Mouse (Mus musculus) myocyte (in vitro differentiated cells): ENCODE results near the gene Pkp4. TPM values are rescaled to one million over a fixed set of nuclear protein-coding genes. Genes with fewer than 3 reads are reported as not detected.
A peak's percentile ranks its signal among the peaks of the same experiment; 100 is the strongest.
"Not testable (repeated sequence)": the region's sequence is repeated elsewhere in the genome, so short reads cannot be mapped to it uniquely, and the experiment has no call there.

Experiments
- H3K27me3 ChIP-seq: one replicate; pipeline ENCODE4 v1.6.1; 2011; ENCODE audit not compliant: control insufficient read depth, insufficient read depth, insufficient read length
- H3K36me3 ChIP-seq: one replicate; pipeline ENCODE4 v1.6.1; 2011; ENCODE audit not compliant: control insufficient read depth, insufficient read depth
- H3K4me2 ChIP-seq: one replicate; pipeline ENCODE4 v1.6.1; 2011; ENCODE audit warnings: low read depth, control low read depth
- H3K4me3 ChIP-seq: one replicate; pipeline ENCODE4 v1.5.1; 2011; ENCODE audit warnings: mild to moderate bottlenecking, control low read depth, moderate library complexity
- H3K79me2 ChIP-seq: one replicate; pipeline ENCODE4 v1.6.1; 2011; ENCODE audit not compliant: control insufficient read depth, insufficient read depth
- H3ac ChIP-seq: one replicate; pipeline ENCODE4 v1.6.1; 2011; ENCODE audit not compliant: control insufficient read depth, insufficient read length
- CEBPB ChIP-seq: IDR thresholded peaks from 2 replicates; pipeline ENCODE4 v1.6.1; 2011; ENCODE audit warnings: mild to moderate bottlenecking, moderate library complexity; ENCODE audit not compliant: poor library complexity, insufficient read depth, severe bottlenecking
- E2F4 ChIP-seq: IDR thresholded peaks from one replicate; pipeline ENCODE4 v1.6.1; 2011; ENCODE audit warnings: mild to moderate bottlenecking, control low read depth, moderate library complexity; ENCODE audit not compliant: insufficient read depth
- MAX ChIP-seq: IDR thresholded peaks from one replicate; pipeline ENCODE4 v1.6.1; 2011; ENCODE audit warnings: low read depth, mild to moderate bottlenecking, control low read depth
- MYOD1 ChIP-seq, 3 experiments: IDR thresholded peaks; one replicate each; pipeline ENCODE4 v1.6.1; 2011; ENCODE audit warnings: control low read depth in 2 of 3, low read depth in 2 of 3, mild to moderate bottlenecking in 2 of 3, moderate library complexity in 1 of 3; ENCODE audit not compliant: insufficient read length in 2 of 3, control insufficient read depth in 1 of 3
- MYOG ChIP-seq, 3 experiments: IDR thresholded peaks; one replicate each; pipeline ENCODE4 v1.6.1; 2011; ENCODE audit warnings: control low read depth in 2 of 3, low read depth in 2 of 3, mild to moderate bottlenecking in 2 of 3; ENCODE audit not compliant: insufficient read length in 2 of 3, control insufficient read depth in 1 of 3, insufficient read depth in 1 of 3
- POLR2A ChIP-seq: IDR thresholded peaks from one replicate; pipeline ENCODE4 v1.6.1; 2011; ENCODE audit warnings: low read depth, mild to moderate bottlenecking, control low read depth, moderate library complexity; ENCODE audit not compliant: insufficient read length
- POLR2AphosphoS2 ChIP-seq: IDR thresholded peaks from one replicate; pipeline ENCODE4 v1.6.1; 2011; ENCODE audit warnings: low read depth, control low read depth; ENCODE audit not compliant: insufficient read length
- REST ChIP-seq: IDR thresholded peaks from one replicate; pipeline ENCODE4 v1.6.1; 2011; ENCODE audit warnings: mild to moderate bottlenecking, control low read depth, moderate library complexity; ENCODE audit not compliant: insufficient read depth, insufficient read length
- SRF ChIP-seq: IDR thresholded peaks from one replicate; pipeline ENCODE4 v1.6.1; 2011; ENCODE audit warnings: low read depth; ENCODE audit not compliant: control insufficient read depth, insufficient read length
- TCF12 ChIP-seq: IDR thresholded peaks from one replicate; pipeline ENCODE4 v1.6.1; 2011; ENCODE audit warnings: mild to moderate bottlenecking, control low read depth; ENCODE audit not compliant: poor library complexity, insufficient read depth, severe bottlenecking
- TCF3 ChIP-seq: IDR thresholded peaks from one replicate; pipeline ENCODE4 v1.6.1; 2011; ENCODE audit warnings: low read depth, control low read depth; ENCODE audit not compliant: insufficient read length
- USF1 ChIP-seq: IDR thresholded peaks from one replicate; pipeline ENCODE4 v1.6.1; 2011; ENCODE audit warnings: low read depth, mild to moderate bottlenecking, control low read depth, moderate library complexity
- polyA plus RNA-seq: library from polyadenylated mRNA; unstranded; fragments of >200 nt; fragmentation: generic; extraction: Trizol; gene quantifications from one replicate; pipeline ENCODE4 v1.2.1, GENCODE M21; 2012; ENCODE audit warnings: missing spikeins

Gene Pkp4
- polyA plus RNA-seq, 1 experiment, result 25.3 TPM

GRCm38 (mm10) chr2:59367191-59367590 is 206.5 kb downstream of the Pkp4 start:
- Histone ChIP-seq H3ac (no peak overlapping the region), H3K36me3 (no peaks in the 10 kb centered on the region), H3K4me2 (no peak overlapping the region), H3K27me3 (no peaks in the 10 kb centered on the region), H3K4me3 (no peak overlapping the region), H3K79me2 (no peaks in the 10 kb centered on the region)
- no peak for TF ChIP-seq REST
- TF ChIP-seq CEBPB, result no peak

DNA sequence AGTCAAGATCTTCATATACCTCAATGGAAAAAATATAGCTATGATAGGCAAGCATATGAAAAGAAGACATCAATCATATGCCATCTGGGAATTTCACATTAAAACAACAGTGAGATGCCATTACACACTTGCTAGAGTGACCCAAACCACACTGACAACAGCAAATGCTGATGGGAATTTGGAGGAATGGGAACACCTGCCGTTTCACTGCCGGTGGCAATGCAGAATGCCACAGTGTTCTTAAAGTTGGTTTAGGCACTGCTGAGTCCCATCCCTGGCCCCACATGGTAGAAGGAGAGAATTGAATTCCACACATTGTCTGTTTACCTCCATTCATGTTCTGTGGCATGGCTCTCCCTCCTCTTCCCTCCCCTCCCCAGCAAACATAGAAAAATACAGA is 212.5 kb downstream of the Pkp4 start:
- no peak for TF ChIP-seq MAX
- peak in 2 of 3 experiments; percentile 80 to 86 for TF ChIP-seq MYOD1 (IDR thresholded peaks at IDR 0.05; ENCODE audit: control insufficient read depth in 1 of 3, insufficient read length in 2 of 3, low read depth in 2 of 3)
- peak; percentile 71 for TF ChIP-seq TCF3
- peak in 2 of 3 experiments; percentile 23 to 93 for TF ChIP-seq MYOG (IDR thresholded peaks at IDR 0.05; ENCODE audit: control insufficient read depth in 1 of 3, insufficient read depth in 1 of 3, insufficient read length in 2 of 3, low read depth in 2 of 3)
- TF ChIP-seq SRF, result no peak
- peak; percentile 16 for TF ChIP-seq TCF12
- Histone ChIP-seq H3K36me3 (no peaks in the 10 kb centered on the region), H3K27me3 (no peaks in the 10 kb centered on the region), H3K4me2 (no peak overlapping the region), H3K4me3 (no peak overlapping the region), H3K79me2 (no peaks in the 10 kb centered on the region), H3ac (no peak overlapping the region)

DNA sequence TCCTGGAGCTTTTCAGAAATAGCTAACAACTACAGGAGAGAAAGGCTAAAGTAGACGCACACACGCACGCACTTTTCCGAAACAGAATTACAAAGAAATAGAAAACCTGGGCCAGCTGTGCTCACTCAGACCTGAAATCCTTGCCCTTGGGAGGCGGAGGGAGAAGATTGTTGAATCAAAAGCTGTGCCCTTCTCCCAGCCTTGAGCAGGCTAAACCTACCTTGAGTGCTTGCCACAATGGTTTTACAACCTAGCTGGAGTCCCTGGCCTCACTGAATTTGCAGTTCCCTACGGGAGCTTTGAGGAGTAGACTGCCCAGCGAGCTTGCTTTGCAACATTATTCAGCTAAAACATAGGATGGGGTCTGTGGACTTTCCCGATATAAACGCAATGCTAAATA is 217.4 kb downstream of the Pkp4 start:
- Histone ChIP-seq H3K4me3 (no peak overlapping the region), H3K36me3 (no peaks in the 10 kb centered on the region), H3K27me3 (no peaks in the 10 kb centered on the region), H3K4me2 (no peak overlapping the region), H3K79me2 (no peaks in the 10 kb centered on the region), H3ac (no peak overlapping the region)
- TF ChIP-seq REST, result no peak
- TF ChIP-seq POLR2A, result no peak
- no peak for TF ChIP-seq E2F4
- no peak for TF ChIP-seq TCF3
- TF ChIP-seq TCF12, result no peak
- TF ChIP-seq CEBPB, result no peak
- no peak for TF ChIP-seq MYOD1 (IDR thresholded peaks at IDR 0.05; ENCODE audit: control insufficient read depth in 1 of 3, insufficient read length in 2 of 3, low read depth in 2 of 3)

DNA sequence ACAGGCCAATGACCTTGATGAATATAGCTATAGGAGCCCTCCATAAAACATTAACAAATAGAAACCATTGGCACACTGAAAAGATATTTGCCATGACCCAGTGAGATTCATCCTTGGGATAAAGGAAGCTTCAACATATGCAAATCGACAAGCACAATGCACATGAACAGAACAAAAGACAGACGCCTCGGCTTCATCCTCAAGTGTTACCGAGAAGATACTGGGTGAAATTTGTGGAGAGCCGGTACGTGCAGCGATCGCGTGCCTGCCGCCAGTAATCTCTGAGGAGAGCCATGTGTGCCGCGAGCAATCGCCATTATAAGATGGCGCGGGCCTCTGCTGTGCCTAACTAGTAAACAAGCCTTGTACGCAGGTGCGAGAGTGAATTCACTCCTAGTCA is 218.2 kb downstream of the Pkp4 start:
- not testable (repeated sequence) for H3K4me2 ChIP-seq, H3K36me3 ChIP-seq, H3K27me3 ChIP-seq, H3K4me3 ChIP-seq, H3ac ChIP-seq, H3K79me2 ChIP-seq

DNA sequence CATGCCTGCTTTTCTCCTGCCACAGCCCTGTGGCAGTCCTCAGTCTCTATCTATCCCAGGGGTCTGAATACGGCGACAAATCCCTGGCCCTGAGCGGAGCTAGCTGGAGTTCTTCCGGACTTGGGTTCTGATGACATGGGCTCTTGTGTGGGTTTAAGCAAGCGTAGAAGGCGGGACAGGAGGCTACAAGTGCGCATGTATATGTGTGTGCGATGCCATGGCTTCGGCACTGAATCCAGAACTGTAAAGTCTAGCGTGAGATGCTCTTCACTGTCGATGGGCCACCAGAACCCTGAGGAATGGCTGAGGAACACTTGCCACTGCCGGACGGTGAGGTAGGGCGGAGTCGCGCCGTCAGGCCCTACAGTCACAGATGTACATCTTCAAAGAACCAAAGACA is 222.6 kb downstream of the Pkp4 start:
- H3K36me3 ChIP-seq, result no peaks in the 10 kb centered on the region
- no peak overlapping the region for H3K4me2 ChIP-seq
- no peaks in the 10 kb centered on the region for H3K79me2 ChIP-seq
- H3K4me3 ChIP-seq, result no peak overlapping the region
- no peaks in the 10 kb centered on the region for H3K27me3 ChIP-seq
- no peak overlapping the region for H3ac ChIP-seq
- TF ChIP-seq MYOD1 (IDR thresholded peaks at IDR 0.05; ENCODE audit: control insufficient read depth in 1 of 3, insufficient read length in 2 of 3, low read depth in 2 of 3) (no peak), POLR2AphosphoS2 (no peak), MAX (no peak), CEBPB (no peak), TCF3 (no peak), REST (no peak), USF1 (no peak), TCF12 (no peak), SRF (no peak), MYOG (IDR thresholded peaks at IDR 0.05; ENCODE audit: control insufficient read depth in 1 of 3, insufficient read depth in 1 of 3, insufficient read length in 2 of 3, low read depth in 2 of 3) (no peak), POLR2A (no peak), E2F4 (no peak)
